Mouse (Mus musculus) CH12.LX (cell line): ENCODE data around the gene Micu1.

Experiments
- CHD1 ChIP-seq: IDR thresholded peaks from 2 replicates; pipeline ENCODE4 v1.6.1; 2012; ENCODE audit warnings: low read depth, low read length, improper control_type of control experiment, inconsistent platforms
- CTCF ChIP-seq, 2 experiments: IDR thresholded peaks in 1 of 2; conservative IDR thresholded peaks in 1 of 2; 2 replicates each; pipeline ENCODE4 v1.5.1; 2011 to 2012; ENCODE audit warnings: low read depth in 2 of 2, low read length in 2 of 2, improper control_type of control experiment in 1 of 2, inconsistent platforms in 1 of 2, mild to moderate bottlenecking in 1 of 2, moderate library complexity in 1 of 2
- EP300 ChIP-seq: IDR thresholded peaks from 2 replicates; pipeline ENCODE4 v1.6.1; 2011; ENCODE audit warnings: low read length, improper control_type of control experiment
- JUN ChIP-seq: IDR thresholded peaks from 2 replicates; pipeline ENCODE4 v1.6.1; 2011; ENCODE audit warnings: low read depth, mild to moderate bottlenecking, low read length, improper control_type of control experiment, moderate library complexity; ENCODE audit not compliant: insufficient read depth
- JUND ChIP-seq: conservative IDR thresholded peaks from 2 replicates; pipeline ENCODE4 v1.6.1; 2011; ENCODE audit warnings: low read depth, low read length, improper control_type of control experiment
- MAFK ChIP-seq: IDR thresholded peaks from 2 replicates; pipeline ENCODE4 v1.6.1; 2011; ENCODE audit warnings: low read length, improper control_type of control experiment; ENCODE audit not compliant: insufficient replicate concordance
- MAX ChIP-seq: IDR thresholded peaks from 2 replicates; pipeline ENCODE4 v1.6.1; 2011; ENCODE audit warnings: low read length, improper control_type of control experiment
- MAZ ChIP-seq: IDR thresholded peaks from 2 replicates; pipeline ENCODE4 v1.6.1; 2012; ENCODE audit warnings: low read depth, mild to moderate bottlenecking, inconsistent platforms, low read length, improper control_type of control experiment, moderate library complexity
- PAX5 ChIP-seq: IDR thresholded peaks from 2 replicates; pipeline ENCODE4 v1.6.1; 2012; ENCODE audit warnings: low read length, inconsistent platforms, mixed read lengths
- POLR2A ChIP-seq: IDR thresholded peaks from 2 replicates; pipeline ENCODE4 v1.6.1; 2011; ENCODE audit warnings: low read depth, mild to moderate bottlenecking, improper control_type of control experiment, low read length
- UBTF ChIP-seq: IDR thresholded peaks from 2 replicates; pipeline ENCODE4 v1.6.1; 2012; ENCODE audit warnings: low read depth, mild to moderate bottlenecking, inconsistent platforms, low read length, improper control_type of control experiment, moderate library complexity
- ZKSCAN1 ChIP-seq: IDR thresholded peaks from 2 replicates; pipeline ENCODE4 v1.6.1; 2012; ENCODE audit warnings: low read depth, inconsistent platforms, low read length, improper control_type of control experiment, borderline replicate concordance
- ZNF384 ChIP-seq: IDR thresholded peaks from 2 replicates; pipeline ENCODE4 v1.6.1; 2012; ENCODE audit warnings: low read depth, low read length, improper control_type of control experiment, inconsistent platforms

- TF ChIP-seq PAX5 (no peak), CTCF (conservative IDR thresholded peaks at IDR 0.05 in 1 of 2, IDR thresholded peaks at IDR 0.05 in 1 of 2; ENCODE audit: low read depth in 2 of 2, low read length in 2 of 2) (no peak), POLR2A (no peak), CHD1 (no peak), ZNF384 (no peak), UBTF (no peak), ZKSCAN1 (no peak), MAFK (no peak), MAX (no peak), JUN (no peak), JUND (no peak), EP300 (no peak), MAZ (no peak)
These were observed 206.6 kb downstream of the Micu1 start for GRCm38 (mm10) chr10:59908776-59909315.
